Mouse (Mus musculus) forebrain, embryonic 11.5 days (tissue): Measurements from ENCODE around the gene Agpat4. TPM values are rescaled to one million over a fixed set of nuclear protein-coding genes. Genes with fewer than 3 reads are reported as not detected.

Source experiments
- ATAC-seq: fragments of 200-750 bp; cut with Nextera tagmentation; replicated peaks from 2 replicates; pipeline ENCODE4 v1.8.0; 2017; ENCODE audit warnings: moderate TSS enrichment; ENCODE audit not compliant: low FRiP score
- DNase-seq: peaks from one replicate; pipeline ENCODE4 v3.0.0-alpha.2; 2017; ENCODE audit warnings: low spot score
- H3K27ac ChIP-seq: fragments of 300-500 bp; sonication (generic); 2 replicates; pipeline ENCODE4 v1.5.1; 2014; ENCODE audit warnings: low read depth, low read length
- H3K27me3 ChIP-seq: fragments of 300-500 bp; sonication (generic); 2 replicates; pipeline ENCODE4 v1.6.1; 2014; ENCODE audit warnings: mild to moderate bottlenecking, low read length, mixed read lengths; ENCODE audit not compliant: control insufficient read depth, insufficient read depth
- H3K36me3 ChIP-seq: fragments of 300-500 bp; sonication (generic); 2 replicates; pipeline ENCODE4 v1.6.1; 2014; ENCODE audit warnings: mild to moderate bottlenecking, low read length, moderate library complexity, mixed read lengths; ENCODE audit not compliant: control insufficient read depth, insufficient read depth
- H3K4me1 ChIP-seq: fragments of 300-500 bp; sonication (generic); replicated peaks from 2 replicates; pipeline ENCODE4 v1.6.1; 2014; ENCODE audit warnings: low read length, mixed read lengths; ENCODE audit not compliant: control insufficient read depth, insufficient read depth
- H3K4me2 ChIP-seq: fragments of 300-500 bp; sonication (generic); 2 replicates; pipeline ENCODE4 v1.6.1; 2014; ENCODE audit warnings: low read depth, mild to moderate bottlenecking, low read length, moderate library complexity, mixed read lengths; ENCODE audit not compliant: severe bottlenecking
- H3K4me3 ChIP-seq: fragments of 300-500 bp; sonication (generic); 2 replicates; pipeline ENCODE4 v1.5.1; 2014; ENCODE audit warnings: low read depth, low read length
- H3K9ac ChIP-seq: fragments of 300-500 bp; sonication (generic); 2 replicates; pipeline ENCODE4 v1.6.1; 2014; ENCODE audit warnings: low read length
- H3K9me3 ChIP-seq: fragments of 300-500 bp; sonication (generic); 2 replicates; pipeline ENCODE4 v1.6.1; 2016; ENCODE audit warnings: low read length, mixed read lengths; ENCODE audit not compliant: control insufficient read depth
- WGBS: fragments of 180-500 bp; shearing (Covaris S2); extraction: QIAGEN DNeasy Blood & Tissue Kit; methylation state at CpG from one replicate; pipeline ENCODE4 v1.1.7; 2014; 5-methylcytosine and 5-hydroxymethylcytosine counted together
- polyA plus RNA-seq: library from polyadenylated mRNA; unstranded; fragments of >200 nt; fragmentation: Nextera tagmentation; extraction: Ambion mirVana; gene quantifications from 2 replicates; pipeline ENCODE4 v1.2.1, GENCODE M21; 2014

Agpat4 gene
- polyA plus RNA-seq, 1 experiment from 2014 or later = 35.6 TPM

GRCm38 (mm10) chr17:12165009-12165695 is 46.6 kb downstream of the Agpat4 start:
- DNase-seq (no peak), ATAC-seq (no peak)
- H3K9me3 ChIP-seq = no peaks in the 10 kb centered on the region
- H3K27ac ChIP-seq = no peak overlapping the region
- H3K4me2 ChIP-seq = no peak overlapping the region
- H3K4me1 ChIP-seq = peaks cover 3% of the 10 kb centered on the region; the same call in 1 of the 2 replicates
- H3K4me3 ChIP-seq = no peak overlapping the region
- H3K9ac ChIP-seq = no peak overlapping the region
- 92% methylated on average over 11 of the region's 11 CpGs for WGBS
- no peaks in the 10 kb centered on the region for H3K27me3 ChIP-seq
- H3K36me3 ChIP-seq = no peaks in the 10 kb centered on the region

GRCm38 (mm10) chr17:12165701-12166100 is 47.2 kb downstream of the Agpat4 start:
- DNase-seq (no peak), ATAC-seq (no peak)
- no peak overlapping the region for H3K4me2 ChIP-seq
- no peak overlapping the region for H3K9ac ChIP-seq
- H3K4me3 ChIP-seq = no peak overlapping the region
- H3K4me1 ChIP-seq = peaks cover 3% of the 10 kb centered on the region; the same call in 1 of the 2 replicates
- H3K9me3 ChIP-seq = no peaks in the 10 kb centered on the region
- H3K27me3 ChIP-seq = no peaks in the 10 kb centered on the region
- H3K36me3 ChIP-seq = no peaks in the 10 kb centered on the region
- no peak overlapping the region for H3K27ac ChIP-seq
- 94% methylated on average over 9 of the region's 9 CpGs for WGBS

- 61% methylated on average over 10 of the region's 10 CpGs for WGBS
Observed at GRCm38 (mm10) chr17:12168536-12168935, 50.0 kb downstream of the Agpat4 start.

GRCm38 (mm10) chr17:12169326-12169836 is 50.9 kb downstream of the Agpat4 start:
- ATAC-seq = no peak
- 90% methylated on average over 12 of the region's 12 CpGs for WGBS

More at GRCm38 (mm10) chr17:12168536-12168935, 50.0 kb downstream of the Agpat4 start:
- no peaks in the 10 kb centered on the region for H3K27me3 ChIP-seq
- no peak overlapping the region for H3K4me2 ChIP-seq
- no peaks in the 10 kb centered on the region for H3K9me3 ChIP-seq
- H3K4me1 ChIP-seq = peaks cover 3% of the 10 kb centered on the region; the same call in 1 of the 2 replicates
- H3K27ac ChIP-seq = 0 out of 2 replicates have a peak overlapping the region, but pooled peaks have one; percentile 25
- H3K36me3 ChIP-seq = no peaks in the 10 kb centered on the region
- ATAC-seq (no peak), DNase-seq (no peak)
- H3K9ac ChIP-seq = no peak overlapping the region
- no peak overlapping the region for H3K4me3 ChIP-seq

GRCm38 (mm10) chr17:12170791-12171497 is 52.4 kb downstream of the Agpat4 start:
- H3K4me3 ChIP-seq = no peak overlapping the region
- no peak overlapping the region for H3K9ac ChIP-seq
- peaks cover 3% of the 10 kb centered on the region; the same call in 1 of the 2 replicates for H3K4me1 ChIP-seq
- ATAC-seq (no peak), DNase-seq (no peak)
- H3K36me3 ChIP-seq = no peaks in the 10 kb centered on the region
- WGBS = 70% methylated on average over 7 of the region's 7 CpGs
- no peaks in the 10 kb centered on the region for H3K27me3 ChIP-seq
- no peaks in the 10 kb centered on the region for H3K9me3 ChIP-seq
- no peak overlapping the region for H3K4me2 ChIP-seq
- no peak overlapping the region for H3K27ac ChIP-seq

More at GRCm38 (mm10) chr17:12169326-12169836, 50.9 kb downstream of the Agpat4 start:
- no peak overlapping the region for H3K27ac ChIP-seq
- no peak for DNase-seq
- no peak overlapping the region for H3K4me2 ChIP-seq
- no peaks in the 10 kb centered on the region for H3K36me3 ChIP-seq
- H3K4me1 ChIP-seq = peaks cover 3% of the 10 kb centered on the region; the same call in 1 of the 2 replicates
- no peak overlapping the region for H3K9ac ChIP-seq
- H3K4me3 ChIP-seq = no peak overlapping the region
- no peaks in the 10 kb centered on the region for H3K9me3 ChIP-seq
- H3K27me3 ChIP-seq = no peaks in the 10 kb centered on the region

- DNase-seq (no peak), ATAC-seq (no peak)
- Histone ChIP-seq H3K36me3 (no peaks in the 10 kb centered on the region), H3K4me2 (no peak overlapping the region), H3K9ac (no peak overlapping the region), H3K4me1 (peaks cover 3% of the 10 kb centered on the region; the same call in 1 of the 2 replicates), H3K4me3 (no peak overlapping the region), H3K9me3 (no peaks in the 10 kb centered on the region), H3K27ac (no peak overlapping the region), H3K27me3 (no peaks in the 10 kb centered on the region)
- 90% methylated on average over 2 of the region's 2 CpGs for WGBS
Observed at GRCm38 (mm10) chr17:12171666-12172065, 53.2 kb downstream of the Agpat4 start.

GRCm38 (mm10) chr17:12174221-12174620 is 55.7 kb downstream of the Agpat4 start:
- no peaks in the 10 kb centered on the region for H3K9me3 ChIP-seq
- H3K27me3 ChIP-seq = no peaks in the 10 kb centered on the region
- H3K4me2 ChIP-seq = no peak overlapping the region
- DNase-seq (no peak), ATAC-seq (no peak)
- H3K4me3 ChIP-seq = no peak overlapping the region
- H3K4me1 ChIP-seq = no peaks in the 10 kb centered on the region
- no peaks in the 10 kb centered on the region; the same call in 1 of the 2 replicates for H3K36me3 ChIP-seq
- H3K27ac ChIP-seq = no peak overlapping the region
- 97% methylated on average over 5 of the region's 5 CpGs for WGBS
- H3K9ac ChIP-seq = no peak overlapping the region

- H3K9me3 ChIP-seq = no peaks in the 10 kb centered on the region
- no peak overlapping the region for H3K9ac ChIP-seq
- no peak overlapping the region for H3K4me2 ChIP-seq
- ATAC-seq (no peak), DNase-seq (no peak)
- no peaks in the 10 kb centered on the region; the same call in 1 of the 2 replicates for H3K36me3 ChIP-seq
- H3K27ac ChIP-seq = no peak overlapping the region
- H3K27me3 ChIP-seq = no peaks in the 10 kb centered on the region
- WGBS = 86% methylated on average over 7 of the region's 7 CpGs
- H3K4me1 ChIP-seq = no peaks in the 10 kb centered on the region
- H3K4me3 ChIP-seq = no peak overlapping the region
Observed at GRCm38 (mm10) chr17:12174896-12175295, 56.4 kb downstream of the Agpat4 start.
